Mouse (Mus musculus) kidney, postnatal 0 days (tissue): Measurements from ENCODE around the gene Tmem102. TPM values are rescaled to one million over a fixed set of nuclear protein-coding genes. Genes with fewer than 3 reads are reported as not detected.
A peak's percentile ranks its signal among the peaks of the same experiment; 100 is the strongest.

Experiments
- ATAC-seq: fragments of 200-750 bp; cut with Nextera tagmentation; replicated peaks from 2 replicates; pipeline ENCODE4 v1.8.0; 2017; ENCODE audit warnings: low read depth, moderate number of reproducible peaks, moderate TSS enrichment, moderate library complexity; ENCODE audit not compliant: low FRiP score
- DNase-seq: peaks from one replicate; pipeline ENCODE4 v3.0.0-alpha.2; 2016; ENCODE audit warnings: low spot score
- H3K27ac ChIP-seq: fragments of 300-500 bp; sonication (generic); 2 replicates; pipeline ENCODE4 v1.5.1; 2014; ENCODE audit warnings: mild to moderate bottlenecking
- H3K27me3 ChIP-seq: fragments of 300-500 bp; sonication (generic); 2 replicates; pipeline ENCODE4 v1.6.1; 2014; ENCODE audit warnings: low read length, mixed read lengths; ENCODE audit not compliant: insufficient read depth
- H3K36me3 ChIP-seq: fragments of 300-500 bp; sonication (generic); 2 replicates; pipeline ENCODE4 v1.6.1; 2014; ENCODE audit warnings: low read length, mixed read lengths; ENCODE audit not compliant: insufficient read depth
- H3K4me1 ChIP-seq: fragments of 300-500 bp; sonication (generic); replicated peaks from 2 replicates; pipeline ENCODE4 v1.6.1; 2014; ENCODE audit warnings: antibody characterized with exemption, low read length, mixed read lengths; ENCODE audit not compliant: insufficient read depth
- H3K4me2 ChIP-seq: fragments of 300-500 bp; sonication (generic); 2 replicates; pipeline ENCODE4 v1.6.1; 2014; ENCODE audit warnings: mild to moderate bottlenecking, low read length, moderate library complexity, mixed read lengths
- H3K4me3 ChIP-seq: fragments of 300-500 bp; sonication (generic); replicated peaks from 2 replicates; pipeline ENCODE4 v1.5.1; 2014; ENCODE audit warnings: low read depth, low read length
- H3K9ac ChIP-seq: fragments of 300-500 bp; sonication (generic); 2 replicates; pipeline ENCODE4 v1.6.1; 2014; ENCODE audit warnings: low read depth, low read length
- H3K9me3 ChIP-seq: fragments of 300-500 bp; sonication (generic); replicated peaks from 2 replicates; pipeline ENCODE4 v1.6.1; 2016; ENCODE audit warnings: low read length, inconsistent platforms, mixed read lengths
- CTCF ChIP-seq: IDR thresholded peaks from 2 replicates; pipeline ENCODE4 v1.5.1; 2016; ENCODE audit warnings: antibody characterized with exemption, low read depth, mild to moderate bottlenecking, moderate library complexity
- WGBS: fragments of 180-500 bp; shearing (Covaris S2); extraction: QIAGEN DNeasy Blood & Tissue Kit; methylation state at CpG from one replicate; pipeline ENCODE4 v1.1.7; 2014; 5-methylcytosine and 5-hydroxymethylcytosine counted together
- polyA plus RNA-seq: library from polyadenylated mRNA; unstranded; fragments of >200 nt; fragmentation: Nextera tagmentation; extraction: Ambion mirVana; gene quantifications from 2 replicates; pipeline ENCODE4 v1.2.1, GENCODE M21; 2015

Gene Tmem102
- polyA plus RNA-seq = 22.9 and 23.0 TPM in 2 replicates

DNA sequence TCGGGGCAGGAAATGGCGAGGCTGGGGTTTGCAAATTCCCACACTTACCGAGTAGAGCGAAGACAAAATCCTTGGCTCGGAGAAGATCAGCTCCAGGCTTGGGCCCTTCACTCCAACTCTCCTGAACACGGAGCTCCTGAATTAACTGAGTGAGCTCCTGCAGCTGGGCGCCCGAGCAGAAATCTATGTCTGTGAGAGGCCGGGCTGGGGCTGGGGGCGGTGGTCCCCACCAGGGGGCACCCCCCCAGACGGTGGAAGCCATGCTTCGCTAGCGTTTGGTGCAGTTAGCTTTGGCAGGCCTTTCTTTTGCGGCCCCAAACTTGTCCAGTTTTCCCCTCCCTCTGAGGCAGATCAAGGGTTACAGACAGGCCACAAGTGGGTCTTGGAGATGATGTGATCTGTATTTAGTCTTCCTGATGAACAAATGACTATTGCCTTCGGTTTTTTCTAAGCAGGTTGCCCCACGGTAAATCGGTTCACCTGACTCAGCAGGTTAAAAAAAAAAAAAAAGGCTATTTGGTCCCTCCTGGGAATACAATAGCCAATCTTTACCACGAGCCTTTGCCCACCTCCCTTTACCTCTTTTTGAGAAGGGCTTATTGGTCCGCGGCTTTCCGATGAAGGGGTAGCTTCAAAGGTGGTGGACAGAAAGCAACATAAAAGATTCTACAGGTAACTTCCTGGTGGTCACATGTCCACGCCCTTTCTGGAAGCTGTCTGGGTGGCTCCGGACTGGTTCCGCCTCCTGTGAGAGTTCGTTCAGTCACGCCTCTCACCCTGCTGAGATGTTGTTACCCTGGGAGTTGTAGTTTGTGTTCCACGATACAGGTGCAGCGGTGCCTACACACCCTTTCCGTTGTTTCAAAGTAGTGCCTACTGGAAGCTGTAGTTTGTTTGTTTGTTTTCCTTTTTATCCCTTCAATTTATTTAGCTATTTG is at the start of gene Tmem102:
Tmem102 (minus strand) TSS at position 653 of the 938 bp plus-strand sequence.
- peak within 1 kb of the TSS; percentile 93 for H3K4me2 ChIP-seq
- H3K4me1 ChIP-seq = peaks cover 39% of the 10 kb centered on the region
- no peak; the same call in 1 of the 2 replicates for ATAC-seq
- peak; percentile 58 for DNase-seq
- peak within 1 kb of the TSS; percentile 39 for H3K4me3 ChIP-seq
- H3K9me3 ChIP-seq = no peaks in the 10 kb centered on the region
- H3K27ac ChIP-seq = no peak within 1 kb of the TSS
- WGBS = 8% methylated on average over 29 of the region's 29 CpGs
- peak within 1 kb of the TSS; percentile 49 for H3K9ac ChIP-seq
- no peaks in the 10 kb centered on the region for H3K36me3 ChIP-seq
- 0 out of 2 replicates have a peak, but pooled peaks have one; percentile 13 for TF ChIP-seq CTCF
- H3K27me3 ChIP-seq = peaks cover 5% of the 10 kb centered on the region; the same call in 1 of the 2 replicates

DNA sequence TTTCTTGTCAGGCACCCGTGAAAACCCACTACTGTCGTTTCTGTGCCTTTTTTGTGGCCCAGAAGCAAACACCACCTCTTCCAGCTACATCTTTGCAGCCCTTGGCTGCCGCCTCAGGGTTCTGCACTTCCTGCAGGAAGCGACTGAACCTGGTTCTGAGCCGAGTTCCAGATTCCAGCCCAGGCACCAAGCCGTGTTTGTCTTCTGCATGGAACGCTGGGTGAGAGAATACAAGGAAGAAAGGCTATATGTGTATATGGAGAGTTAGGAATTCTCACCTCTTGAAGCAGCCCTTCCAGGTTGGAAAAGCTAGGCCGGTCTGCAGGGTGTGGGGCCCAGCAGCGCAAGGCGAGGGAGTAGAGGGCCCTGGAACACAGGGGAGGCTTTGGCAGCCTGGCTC is 49.3 kb upstream of the Tmem102 start:
- Histone ChIP-seq H3K27me3 (no peaks in the 10 kb centered on the region), H3K4me2 (no peak overlapping the region)
- 76% methylated on average over 10 of the region's 10 CpGs for WGBS

GRCm38 (mm10) chr11:69853994-69854393 is 48.6 kb upstream of the Tmem102 start:
- ATAC-seq (no peak), DNase-seq (no peak)
- no peak overlapping the region for H3K4me3 ChIP-seq
- H3K27ac ChIP-seq = no peak overlapping the region
- H3K4me2 ChIP-seq = no peak overlapping the region
- H3K9me3 ChIP-seq = no peaks in the 10 kb centered on the region
- H3K9ac ChIP-seq = no peak overlapping the region
- H3K27me3 ChIP-seq = no peaks in the 10 kb centered on the region
- H3K4me1 ChIP-seq = no peaks in the 10 kb centered on the region
- no peak for TF ChIP-seq CTCF
- H3K36me3 ChIP-seq = peaks cover 27% of the 10 kb centered on the region
- WGBS = 61% methylated on average over 7 of the region's 7 CpGs

More for the DNA sequence above, 49.3 kb upstream of the Tmem102 start:
- no peaks in the 10 kb centered on the region for H3K4me1 ChIP-seq
- no peak overlapping the region for H3K9ac ChIP-seq
- H3K27ac ChIP-seq = no peak overlapping the region
- DNase-seq (no peak), ATAC-seq (no peak)
- H3K36me3 ChIP-seq = peaks cover 21% of the 10 kb centered on the region
- no peak for TF ChIP-seq CTCF
- H3K4me3 ChIP-seq = no peak overlapping the region
- no peaks in the 10 kb centered on the region for H3K9me3 ChIP-seq

GRCm38 (mm10) chr11:69850754-69851153 is 45.3 kb upstream of the Tmem102 start:
- no peaks in the 10 kb centered on the region for H3K9me3 ChIP-seq
- peaks cover 4% of the 10 kb centered on the region; the same call in 1 of the 2 replicates for H3K4me1 ChIP-seq
- H3K4me3 ChIP-seq = no peak overlapping the region
- no peak for ATAC-seq
- TF ChIP-seq CTCF = no peak
- peaks cover 30% of the 10 kb centered on the region for H3K36me3 ChIP-seq
- H3K9ac ChIP-seq = no peak overlapping the region
- no peak overlapping the region for H3K27ac ChIP-seq
- no peak overlapping the region for H3K4me2 ChIP-seq
- no peak for DNase-seq
- H3K27me3 ChIP-seq = no peaks in the 10 kb centered on the region
- 67% methylated on average over 8 of the region's 8 CpGs for WGBS

DNA sequence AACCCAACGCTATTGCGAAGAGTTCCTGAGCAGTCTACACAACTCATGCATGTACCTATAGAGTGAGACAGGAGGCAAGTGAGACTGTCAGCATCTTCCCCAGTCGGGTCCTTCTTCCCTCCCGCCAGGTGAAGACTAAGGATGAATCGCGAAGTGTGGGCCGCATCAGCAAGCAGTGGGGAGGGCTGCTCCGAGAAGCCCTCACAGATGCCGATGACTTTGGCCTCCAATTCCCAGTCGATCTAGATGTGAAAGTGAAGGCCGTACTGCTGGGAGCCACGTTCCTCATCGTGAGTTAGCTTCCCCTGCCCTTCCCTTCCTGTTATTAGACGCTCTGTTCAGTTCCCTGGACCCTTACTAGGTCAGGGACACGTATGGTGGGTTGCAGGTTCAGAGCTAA is 44.5 kb upstream of the Tmem102 start:
- Histone ChIP-seq H3K4me1 (peaks cover 9% of the 10 kb centered on the region; the same call in 1 of the 2 replicates), H3K27me3 (no peaks in the 10 kb centered on the region), H3K4me3 (no peak overlapping the region), H3K4me2 (no peak overlapping the region), H3K9me3 (no peaks in the 10 kb centered on the region), H3K36me3 (peaks cover 30% of the 10 kb centered on the region), H3K9ac (no peak overlapping the region), H3K27ac (no peak overlapping the region)
- DNase-seq = no peak
- WGBS = 95% methylated on average over 15 of the region's 15 CpGs
- TF ChIP-seq CTCF = no peak
- no peak for ATAC-seq

DNA sequence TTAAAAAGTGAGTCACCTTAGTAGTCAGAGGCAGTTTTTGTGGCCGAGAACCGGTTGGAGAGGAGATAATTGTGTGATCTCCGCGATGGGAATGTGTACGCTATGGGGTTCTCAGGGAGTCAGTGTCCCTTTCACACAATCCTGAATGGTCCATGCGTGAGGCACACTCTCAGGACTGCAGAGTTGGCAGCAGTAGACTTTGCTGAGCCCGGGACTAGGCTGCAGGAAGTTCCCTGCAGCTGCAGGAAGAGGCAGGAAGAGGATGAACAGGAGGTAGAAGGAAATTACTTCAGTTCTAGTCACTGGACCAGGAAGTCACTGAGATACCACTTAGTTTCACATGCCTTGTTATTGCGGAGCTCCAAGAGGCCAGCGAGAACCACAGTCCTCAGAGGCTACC is 43.7 kb upstream of the Tmem102 start:
- no peak for ATAC-seq
- no peak overlapping the region for H3K4me2 ChIP-seq
- no peak overlapping the region for H3K9ac ChIP-seq
- no peak for DNase-seq
- no peaks in the 10 kb centered on the region for H3K9me3 ChIP-seq
- no peak overlapping the region for H3K27ac ChIP-seq
- peaks cover 9% of the 10 kb centered on the region; the same call in 1 of the 2 replicates for H3K4me1 ChIP-seq
- WGBS = 92% methylated on average over 9 of the region's 9 CpGs
- H3K4me3 ChIP-seq = no peak overlapping the region
- TF ChIP-seq CTCF = no peak
- peaks cover 30% of the 10 kb centered on the region for H3K36me3 ChIP-seq
- no peaks in the 10 kb centered on the region for H3K27me3 ChIP-seq
